Mouse (Mus musculus) monocyte, adult 2 months (primary cell): ENCODE measurements around the gene Eif4g3.
A peak's percentile ranks its signal among the peaks of the same experiment; 100 is the strongest.

Experiments
- DNase-seq, 2 experiments: peaks; one replicate each; pipeline ENCODE4 v3.0.0; 2022; ENCODE audit warnings: low spot score in 2 of 2, low read depth in 1 of 2

The Eif4g3 gene

DNA sequence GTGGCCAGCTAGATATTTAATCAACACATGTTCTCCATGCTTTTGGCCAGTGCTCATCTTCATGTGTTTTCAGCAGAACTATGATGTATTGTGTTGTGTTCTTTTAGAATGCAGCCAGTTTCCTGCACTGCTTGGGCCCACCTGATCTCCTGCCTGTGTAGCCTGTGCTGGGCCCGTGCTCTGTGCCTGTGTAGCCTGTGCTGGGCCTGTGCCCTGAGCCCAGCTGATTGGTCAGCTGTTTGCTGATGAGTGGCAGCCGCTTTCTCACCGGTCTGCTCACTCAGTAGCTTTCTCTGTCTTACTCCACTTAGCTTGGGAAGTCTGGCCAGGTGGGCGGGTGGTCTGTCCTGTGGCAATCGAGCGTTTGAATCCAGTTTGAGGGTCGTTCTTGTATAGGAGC, 107.6 kb downstream of the Eif4g3 start:
- no peak for DNase-seq

DNA sequence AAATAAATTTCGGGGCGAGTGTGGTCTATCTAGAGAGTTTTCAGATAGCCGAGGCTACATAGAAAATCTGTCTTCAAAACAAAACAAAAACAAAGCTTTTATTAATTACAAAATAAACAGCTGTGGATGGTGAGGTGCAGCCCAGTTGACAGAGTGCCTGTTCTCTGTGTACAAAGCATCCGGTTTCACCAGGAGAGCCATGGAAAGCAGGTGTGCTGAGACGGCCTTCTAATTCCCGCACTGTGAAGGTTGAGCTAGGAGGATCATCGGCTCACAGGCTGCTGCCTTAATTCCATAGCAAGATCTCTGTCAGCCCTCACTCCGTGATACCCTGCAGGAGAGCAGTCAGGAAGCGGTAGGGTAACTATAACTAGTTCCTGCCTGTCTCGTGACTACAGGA, 109.0 kb downstream of the Eif4g3 start:
- DNase-seq: no peak

DNA sequence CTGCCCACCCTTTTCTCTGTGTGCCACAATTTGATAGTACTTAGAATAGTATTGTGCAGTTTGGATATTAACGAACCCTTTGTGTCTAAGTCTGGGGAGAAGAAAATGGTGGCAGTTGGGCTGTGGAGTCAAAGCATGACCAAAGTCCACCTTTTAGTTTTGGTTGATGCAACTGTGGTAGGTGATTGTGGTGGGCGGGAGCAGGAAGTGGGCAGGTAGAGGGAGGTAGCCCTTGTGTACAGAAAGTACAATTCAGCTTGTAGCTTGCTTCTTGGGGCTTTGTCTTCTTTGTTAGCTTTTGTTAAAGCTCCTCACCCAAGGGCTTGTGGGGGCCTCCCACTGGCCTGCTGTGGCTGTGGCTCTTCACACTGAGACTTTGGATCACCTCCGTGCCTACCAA, 109.6 kb downstream of the Eif4g3 start:
- DNase-seq: no peak

DNA sequence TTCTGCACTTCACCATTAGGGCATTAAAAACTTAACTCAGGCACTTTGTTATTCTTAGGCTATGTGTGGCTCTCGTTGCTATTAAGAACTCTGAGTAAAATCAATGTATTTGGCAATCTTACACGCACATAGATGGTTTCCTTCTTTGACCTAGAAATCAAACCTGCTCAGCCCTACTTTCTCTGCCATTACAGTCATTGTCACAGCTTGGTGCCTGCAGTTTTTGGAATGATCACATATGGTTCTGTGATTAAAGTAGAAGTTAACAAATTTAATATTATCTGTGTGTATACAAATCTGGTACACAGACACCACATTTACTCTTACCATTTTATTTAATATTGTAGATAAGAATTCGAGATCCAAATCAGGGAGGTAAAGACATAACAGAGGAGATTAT, 112.1 kb downstream of the Eif4g3 start:
- no peak for DNase-seq

DNA sequence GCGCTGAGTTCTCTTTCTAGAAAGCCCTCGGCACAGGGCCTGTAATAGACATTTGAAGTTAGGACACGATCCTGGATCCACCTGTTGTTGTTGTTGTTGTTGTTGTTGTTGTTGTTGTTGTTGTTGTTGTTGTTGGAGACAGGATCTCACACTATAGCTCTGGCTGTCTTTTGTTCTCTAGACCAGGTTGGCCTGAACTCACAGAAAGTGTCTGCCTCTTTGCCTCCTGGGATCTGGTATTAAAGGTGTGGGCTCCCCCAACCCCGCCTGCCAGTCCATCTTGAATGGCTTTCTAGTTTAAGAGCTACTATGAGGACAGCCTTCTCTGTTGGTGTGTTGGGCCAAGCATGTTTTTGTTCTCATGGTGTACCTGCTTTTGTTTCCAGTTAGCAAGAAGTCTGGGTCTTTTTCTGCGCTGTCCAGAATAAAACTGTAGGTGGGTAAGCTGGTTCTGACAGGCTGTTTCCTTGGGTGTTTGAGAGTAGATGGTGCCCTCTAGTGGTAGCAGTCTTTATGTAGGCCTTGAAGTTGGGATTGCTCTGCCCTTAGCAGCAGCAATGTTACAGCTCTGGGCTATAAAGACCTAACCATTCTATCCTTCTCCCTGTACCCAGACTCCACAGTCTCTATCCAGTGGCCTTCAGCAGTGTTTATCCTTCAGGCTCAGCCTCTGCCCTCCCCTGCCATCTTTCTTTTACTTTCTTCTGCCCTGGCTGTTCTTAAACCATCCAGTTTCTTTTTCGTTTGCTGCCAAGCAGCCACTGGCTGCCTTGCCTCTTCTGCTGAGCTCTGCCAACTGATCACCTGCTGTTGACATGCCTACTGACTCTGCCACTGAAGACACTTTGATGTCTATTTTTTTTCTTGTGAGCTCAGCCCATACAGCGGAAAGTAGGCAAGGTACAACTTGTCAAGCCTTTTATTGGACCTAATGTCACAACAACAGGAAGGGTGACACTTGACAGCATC, 114.9 kb downstream of the Eif4g3 start:
- DNase-seq: peak in 1 of 2 experiments; percentile 9

DNA sequence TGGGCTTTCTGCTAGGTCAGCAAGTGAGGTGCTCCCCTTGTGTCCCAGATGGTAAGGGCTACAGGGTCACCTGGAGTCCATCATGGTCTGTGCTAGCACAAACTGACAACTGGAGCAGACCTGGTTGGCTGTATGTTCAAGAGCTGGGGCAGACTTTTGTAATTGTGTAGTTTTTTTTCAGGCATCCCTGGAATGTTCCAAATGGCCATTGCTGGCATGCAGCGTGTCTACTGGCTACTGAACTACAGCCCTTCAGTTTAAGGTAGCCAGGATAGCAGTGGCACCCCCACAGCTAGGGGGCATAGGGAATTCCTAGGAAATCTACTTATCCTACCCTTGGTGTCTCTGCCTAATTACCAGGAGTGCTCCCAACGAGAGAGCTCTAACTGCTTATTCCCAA, 115.7 kb downstream of the Eif4g3 start:
- DNase-seq: no peak

DNA sequence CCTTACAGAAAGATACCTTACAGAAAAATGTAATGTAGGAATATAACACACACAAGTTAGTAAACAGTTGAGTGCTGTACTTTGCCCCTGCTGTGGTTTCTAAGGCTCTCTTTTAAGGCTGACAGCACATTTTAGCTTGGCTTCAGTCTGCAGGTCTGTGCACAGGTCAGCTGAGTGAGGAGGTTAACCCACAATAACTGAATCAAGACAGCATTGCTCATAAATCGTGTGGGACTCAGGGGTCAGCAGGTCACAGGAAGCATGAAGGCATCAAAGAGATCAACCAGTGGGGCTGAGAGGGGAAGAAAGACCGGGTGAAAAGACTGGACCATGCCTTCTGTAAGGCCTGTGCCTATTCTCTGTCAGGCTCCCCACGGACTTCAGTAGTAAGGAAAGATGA, 116.5 kb downstream of the Eif4g3 start:
- DNase-seq: no peak

DNA sequence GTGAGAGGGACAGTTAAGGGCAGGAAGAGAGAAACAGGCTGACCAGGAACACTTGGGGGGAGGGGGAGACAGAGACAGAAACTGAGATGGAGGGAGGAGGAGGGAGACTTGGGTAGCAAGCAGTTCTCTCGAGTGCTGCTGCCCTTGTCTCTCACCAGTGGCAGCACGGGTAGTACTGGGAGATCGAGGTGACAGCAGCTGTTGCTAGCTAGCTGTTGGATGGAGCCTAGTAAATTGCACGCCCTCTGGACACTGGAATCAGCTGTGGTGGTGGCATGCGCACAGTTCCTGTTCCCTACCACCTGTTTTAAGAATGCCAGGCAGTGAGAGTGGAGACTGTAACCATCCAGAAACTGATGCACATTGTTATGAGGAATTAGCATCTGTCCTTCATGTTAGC, 119.0 kb downstream of the Eif4g3 start:
- no peak for DNase-seq

DNA sequence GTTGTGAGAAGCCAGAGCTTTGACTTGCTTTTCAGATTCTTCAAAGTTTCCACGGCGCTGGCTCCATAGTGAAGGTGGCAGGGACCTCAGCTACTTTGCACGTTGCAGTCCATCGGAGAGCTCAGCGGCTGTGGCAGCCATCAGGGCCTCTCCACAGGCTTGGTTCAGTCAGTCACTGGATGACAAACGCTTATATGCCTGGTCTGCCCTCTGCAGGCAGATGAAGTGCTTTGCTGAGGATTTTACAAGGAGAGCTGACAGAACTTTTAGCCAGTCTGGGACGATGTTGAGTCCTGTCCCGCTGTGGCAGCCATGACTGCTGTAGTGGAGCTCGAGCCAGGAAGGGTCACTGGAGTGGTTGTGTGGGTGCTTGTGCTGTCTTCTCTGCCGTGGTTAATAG, 126.9 kb downstream of the Eif4g3 start:
- DNase-seq: no peak

DNA sequence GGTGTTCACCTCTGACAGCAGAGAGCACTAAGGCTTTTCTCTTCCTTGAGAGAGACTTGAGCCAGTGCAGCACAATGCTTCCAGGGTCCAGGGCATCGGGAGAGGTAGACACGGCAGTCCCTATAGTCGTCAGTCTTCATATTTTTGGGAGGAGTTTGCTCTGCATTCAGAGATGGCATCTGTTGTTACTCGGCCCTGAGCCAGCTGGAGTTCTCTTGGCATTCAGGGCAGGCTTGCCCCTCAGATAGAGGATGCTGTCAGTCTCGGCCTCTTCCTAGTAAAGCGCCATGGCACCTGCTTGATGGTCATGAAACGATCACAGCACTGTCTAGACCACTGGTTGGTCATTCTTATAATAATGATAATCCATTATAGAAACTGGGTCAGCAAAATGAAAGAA, 131.2 kb downstream of the Eif4g3 start:
- DNase-seq: no peak

DNA sequence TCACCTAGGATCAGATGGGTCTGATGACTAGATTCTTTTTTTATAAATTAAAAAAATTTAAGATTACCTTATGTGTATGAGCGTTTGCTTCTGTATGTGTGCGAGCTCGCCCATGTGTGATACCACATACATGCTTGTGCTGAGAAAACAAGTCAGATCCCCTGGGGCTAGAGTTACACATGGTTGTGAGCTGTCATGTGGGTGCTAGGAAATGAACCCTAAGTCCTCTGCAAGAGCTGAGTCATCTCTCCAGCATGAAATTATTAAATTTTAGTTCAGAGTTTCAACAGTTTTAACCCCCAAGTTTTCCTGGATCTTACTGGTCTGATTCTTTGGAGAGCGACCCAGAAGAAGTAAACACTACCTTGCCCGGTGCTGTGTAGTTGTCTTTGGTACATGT, 134.5 kb downstream of the Eif4g3 start:
- no peak for DNase-seq

DNA sequence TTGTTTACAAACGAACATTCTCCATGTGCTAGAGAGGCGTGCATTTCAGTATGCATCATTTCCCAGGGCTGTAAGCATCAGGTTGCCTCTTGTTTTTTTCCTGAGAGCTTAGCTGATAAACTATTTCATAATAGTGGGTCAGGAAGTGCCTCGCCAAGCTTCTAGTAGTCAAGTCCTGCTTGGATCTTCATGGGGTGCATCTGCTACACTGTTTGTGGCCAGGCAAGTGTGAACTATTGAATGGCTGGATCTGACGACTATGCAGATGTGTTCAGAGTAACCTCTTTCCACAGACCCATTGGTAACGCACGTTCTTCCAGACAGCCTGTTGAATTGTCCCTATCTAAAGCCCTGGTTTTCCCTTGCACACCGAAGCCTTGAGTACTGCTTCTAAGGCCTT, 135.0 kb downstream of the Eif4g3 start:
- no peak for DNase-seq

DNA sequence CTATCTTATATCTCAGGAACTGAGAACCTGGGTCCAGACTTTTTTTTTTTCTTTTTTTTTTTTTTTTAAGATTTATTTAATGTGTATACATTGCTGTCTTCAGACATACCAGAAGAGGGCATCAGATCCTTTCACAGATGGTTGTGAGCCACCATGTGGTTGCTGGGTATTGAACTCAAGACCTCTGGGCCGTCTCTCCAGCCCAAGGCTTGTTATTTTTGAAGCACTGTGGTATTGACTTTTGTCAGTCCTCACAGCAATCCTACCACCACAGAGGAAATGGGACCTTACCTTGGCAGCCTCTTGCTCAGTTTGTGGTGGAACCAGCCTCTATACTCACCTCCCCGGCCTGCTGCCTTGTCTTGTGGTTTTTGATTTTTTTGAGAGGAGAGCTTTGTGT, 137.3 kb downstream of the Eif4g3 start:
- no peak for DNase-seq

DNA sequence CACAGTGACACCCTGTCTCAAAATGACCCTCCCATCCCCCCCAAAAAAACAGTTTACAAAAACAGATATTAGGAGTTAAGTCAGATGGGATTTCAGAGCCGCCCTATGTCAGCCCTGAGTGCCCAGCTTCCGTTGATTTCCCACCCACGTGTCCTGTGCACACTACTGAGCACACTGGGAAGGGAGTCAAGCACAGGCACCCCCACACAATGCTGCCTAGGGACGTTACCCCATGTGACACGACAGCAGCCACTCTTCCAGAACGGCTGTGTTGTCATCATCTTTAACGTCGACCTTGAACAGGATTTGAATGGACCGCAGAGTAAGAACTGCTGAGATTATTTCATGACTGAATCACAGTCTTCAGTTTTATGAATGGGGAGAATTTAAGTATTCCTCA, 138.4 kb downstream of the Eif4g3 start:
- no peak for DNase-seq

DNA sequence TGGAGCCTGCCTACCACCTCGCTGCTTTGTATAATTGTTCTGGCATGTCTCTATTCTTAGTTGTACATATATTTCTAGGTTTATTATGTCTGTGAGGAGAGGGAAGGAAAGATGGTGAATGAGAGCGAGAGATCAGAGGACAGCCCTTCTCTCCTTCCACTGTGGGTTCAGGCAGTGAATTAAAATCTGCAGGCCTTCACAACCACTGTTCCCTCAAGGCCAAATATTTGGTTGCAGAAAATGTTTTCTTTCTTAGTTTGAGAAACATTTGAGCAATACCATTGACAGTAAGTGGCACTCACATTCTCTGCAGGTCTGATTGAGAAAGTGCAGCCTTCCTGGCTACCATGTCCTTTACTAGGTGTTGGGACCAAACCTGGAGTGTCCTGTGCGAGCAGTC, 138.9 kb downstream of the Eif4g3 start:
- DNase-seq: no peak

DNA sequence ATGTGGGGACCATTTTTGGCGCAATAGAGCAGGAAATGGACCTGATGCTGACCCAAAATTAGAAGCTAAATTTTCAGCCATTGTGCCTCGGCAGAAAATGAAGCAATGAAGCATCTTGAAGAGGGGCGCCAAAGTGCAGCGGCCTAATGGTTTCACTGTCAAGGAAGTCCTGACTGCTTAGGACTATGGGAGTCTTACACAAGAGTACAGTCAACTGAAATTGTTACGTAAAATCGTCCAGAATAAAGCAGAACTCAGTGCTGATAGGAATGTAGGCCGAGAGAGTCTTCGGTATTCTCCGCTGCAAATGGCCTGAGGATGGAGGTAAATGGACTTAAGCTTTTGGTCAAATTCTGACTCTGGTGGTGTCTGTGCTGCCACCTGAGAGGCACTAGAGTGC, 140.5 kb downstream of the Eif4g3 start:
- no peak for DNase-seq

DNA sequence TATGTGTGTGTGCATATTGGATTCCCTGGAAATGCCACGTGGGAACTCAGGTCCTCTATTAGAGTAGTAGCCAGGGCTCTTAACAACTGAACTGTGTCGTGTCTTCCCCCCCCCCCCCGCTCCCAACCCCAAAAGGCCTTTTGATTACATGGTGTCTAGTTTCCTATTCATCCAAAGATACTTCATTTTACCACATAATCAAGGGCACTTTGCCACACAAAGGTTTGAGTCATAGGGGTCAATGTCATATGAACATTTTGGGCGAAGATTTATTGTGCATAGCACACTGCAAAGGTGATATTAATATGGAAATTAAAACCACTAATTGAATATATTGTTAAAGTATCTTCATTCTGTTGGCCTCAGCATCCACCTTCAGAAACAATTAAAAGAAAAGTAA, 144.5 kb downstream of the Eif4g3 start:
- DNase-seq: no peak

DNA sequence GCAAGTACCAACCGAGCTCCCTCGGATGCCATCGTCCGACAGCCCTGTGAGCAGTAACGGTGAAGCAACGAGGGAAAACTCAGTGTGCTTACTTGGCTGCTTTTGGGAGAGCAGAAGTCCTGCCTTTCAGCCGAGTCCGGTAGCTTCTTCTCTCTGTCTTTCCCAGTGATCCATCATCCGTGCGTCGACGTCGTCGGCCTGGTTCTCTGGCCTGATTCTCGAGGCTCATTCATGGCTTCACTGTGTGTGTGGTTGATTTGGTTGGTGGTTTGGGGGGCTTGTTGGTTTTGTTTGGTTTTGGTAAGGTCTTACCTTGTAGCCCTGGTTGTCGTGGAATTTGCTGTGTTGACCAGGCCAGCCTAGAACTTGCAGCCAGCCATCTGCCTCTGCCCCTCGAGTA, 145.0 kb downstream of the Eif4g3 start:
- DNase-seq: no peak

DNA sequence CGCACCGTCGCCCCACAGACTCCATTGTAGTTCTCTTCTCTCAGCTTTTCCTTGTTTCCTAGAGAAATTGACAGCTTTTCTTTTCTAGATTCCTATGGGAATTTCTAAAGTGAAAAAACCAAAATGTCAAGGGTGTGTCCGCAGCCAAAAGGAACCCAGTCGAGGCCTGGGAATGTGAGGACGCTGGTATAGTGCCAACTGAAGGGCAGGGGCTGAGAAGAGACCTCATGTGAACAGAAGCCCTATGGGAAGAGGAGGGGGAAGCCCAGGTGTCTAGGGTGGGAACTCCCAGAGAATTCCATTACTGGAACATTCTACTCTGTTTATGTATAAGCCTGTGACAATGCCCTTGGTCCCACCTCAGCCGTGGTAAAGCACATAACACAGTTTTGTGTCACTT, 145.4 kb downstream of the Eif4g3 start:
- DNase-seq: no peak

DNA sequence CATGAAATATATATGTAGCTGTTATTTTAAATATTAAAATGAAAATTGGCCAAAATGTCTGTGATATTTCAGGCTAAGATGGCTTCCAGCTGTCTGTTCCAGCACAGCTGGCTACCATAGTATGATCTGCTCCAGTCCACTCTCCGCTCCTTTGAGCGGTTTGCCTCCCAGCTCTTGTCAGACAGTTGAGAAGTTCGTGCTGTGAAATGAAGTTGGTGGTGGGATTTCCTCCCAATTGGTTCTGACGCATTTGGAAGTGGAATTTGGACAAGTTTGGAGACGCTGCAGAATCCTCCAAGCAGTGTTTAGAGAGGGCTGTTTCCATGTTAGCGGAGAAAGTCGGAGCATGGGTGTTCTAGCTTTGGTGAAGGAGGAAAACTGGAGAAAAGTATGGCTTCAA, 148.5 kb downstream of the Eif4g3 start:
- DNase-seq: no peak

DNA sequence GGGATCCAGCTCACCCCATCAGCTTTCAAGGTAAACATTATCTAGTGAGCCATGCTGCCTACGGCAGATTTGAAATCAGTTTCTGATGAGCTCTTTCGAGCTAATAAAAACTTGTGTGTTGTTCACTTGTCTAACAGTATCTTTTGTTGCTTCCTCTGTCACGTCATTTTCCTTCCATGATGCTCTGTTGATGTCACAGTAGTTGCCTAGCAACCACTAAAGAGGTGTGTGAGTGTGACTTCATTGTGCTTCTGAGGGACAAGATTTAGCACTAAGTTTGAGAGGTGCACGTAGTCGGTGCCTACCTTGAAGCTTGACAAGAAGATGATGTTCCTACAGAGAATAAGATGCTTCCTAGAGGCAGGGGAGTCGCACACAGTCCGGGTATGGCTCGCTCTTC, 154.4 kb downstream of the Eif4g3 start:
- no peak for DNase-seq

DNA sequence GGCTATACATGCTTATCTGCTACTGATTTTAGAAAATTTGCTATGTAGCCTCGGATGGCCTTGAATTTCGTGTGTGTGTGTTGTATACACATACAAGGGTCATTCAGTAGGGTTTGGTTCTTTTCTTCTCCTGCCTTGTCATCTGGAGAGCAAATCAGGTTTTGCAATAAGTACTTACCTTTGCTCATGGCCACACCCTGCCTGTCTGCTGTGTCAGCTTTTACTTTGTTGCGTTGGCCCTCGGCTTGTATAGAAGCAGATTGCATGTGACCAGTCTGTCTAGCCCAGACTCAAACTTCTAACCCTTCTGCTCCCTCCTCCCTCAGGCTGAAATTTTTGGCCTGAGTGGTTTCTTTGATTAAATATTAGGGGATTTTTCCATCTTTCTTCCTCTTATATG, 157.2 kb downstream of the Eif4g3 start:
- DNase-seq: no peak

DNA sequence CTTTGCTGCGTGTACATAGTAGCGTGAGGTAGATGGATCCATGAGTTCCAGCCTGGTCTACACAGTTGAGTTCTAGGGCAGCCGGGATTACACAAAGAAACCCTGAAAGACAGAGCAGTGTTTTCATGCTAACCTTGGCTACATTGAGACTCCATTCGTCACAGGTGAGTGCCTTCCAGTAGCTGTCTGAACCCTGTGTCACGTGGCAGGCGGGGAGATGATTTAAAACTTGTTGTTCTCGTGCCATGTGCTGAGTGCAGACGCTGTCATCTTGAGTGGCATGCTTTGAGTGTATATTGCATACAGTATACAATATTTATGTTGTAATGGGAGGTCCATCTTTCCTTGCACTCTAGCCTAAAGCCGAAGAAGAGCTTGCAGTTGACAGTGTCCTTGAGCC, 158.4 kb downstream of the Eif4g3 start:
- DNase-seq: no peak
